Mouse (Mus musculus) E14TG2a.4 (cell line): ENCODE measurements around the gene Nbl1.

Source experiments
- H3K27me3 ChIP-seq: 2 replicates; pipeline ENCODE4 v1.6.1; 2014; ENCODE audit warnings: low read length, control low read depth; ENCODE audit not compliant: insufficient read depth
- H3K36me3 ChIP-seq: 2 replicates; pipeline ENCODE4 v1.6.1; 2014; ENCODE audit warnings: low read length, control low read depth; ENCODE audit not compliant: insufficient read depth
- H3K4me1 ChIP-seq: replicated peaks from 2 replicates; pipeline ENCODE4 v1.6.1; 2014; ENCODE audit warnings: low read depth, low read length, control low read depth
- H3K4me3 ChIP-seq: replicated peaks from 2 replicates; pipeline ENCODE4 v1.5.1; 2014; ENCODE audit warnings: mild to moderate bottlenecking, low read length
- H3K9me3 ChIP-seq: 2 replicates; pipeline ENCODE4 v1.6.1; 2014; ENCODE audit warnings: low read length, control low read depth
- CTCF ChIP-seq: conservative IDR thresholded peaks from 2 replicates; pipeline ENCODE4 v1.5.1; 2014; ENCODE audit warnings: low read length
- NANOG ChIP-seq: IDR thresholded peaks from 2 replicates; pipeline ENCODE4 v1.6.1; 2014; ENCODE audit warnings: borderline replicate concordance, low read length, mixed read lengths
- POU5F1 ChIP-seq: IDR thresholded peaks from 2 replicates; pipeline ENCODE4 v1.6.1; 2014; ENCODE audit warnings: low read length, borderline replicate concordance

Nbl1 gene

DNA sequence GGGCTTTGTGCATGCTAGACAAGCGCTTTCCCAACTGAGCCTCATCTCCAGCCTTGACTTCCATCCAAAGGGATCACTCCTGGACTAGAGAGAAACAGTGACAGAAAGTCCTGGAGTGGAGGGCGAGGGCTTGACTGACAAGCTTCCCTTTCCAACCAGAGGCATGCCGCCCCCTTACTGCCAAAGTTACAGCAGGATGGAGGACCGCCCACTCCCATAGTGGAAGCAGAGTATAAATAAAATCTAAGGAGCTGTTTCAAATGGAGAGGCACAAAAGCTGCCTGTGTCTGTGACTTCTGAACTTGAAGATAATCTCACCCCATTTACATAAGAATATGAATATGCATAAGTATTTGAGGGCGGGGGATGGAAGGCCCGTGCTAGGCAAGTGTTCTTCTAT is 44.3 kb downstream of the Nbl1 start:
- Histone ChIP-seq H3K4me1 (peaks cover 9% of the 10 kb centered on the region; the same call in 1 of the 2 replicates), H3K27me3 (0 out of 2 replicates have a peak, but pooled peaks cover 2% of the 10 kb centered on the region)
- TF ChIP-seq CTCF, result no peak
- TF ChIP-seq POU5F1, result no peak
- TF ChIP-seq NANOG, result no peak

DNA sequence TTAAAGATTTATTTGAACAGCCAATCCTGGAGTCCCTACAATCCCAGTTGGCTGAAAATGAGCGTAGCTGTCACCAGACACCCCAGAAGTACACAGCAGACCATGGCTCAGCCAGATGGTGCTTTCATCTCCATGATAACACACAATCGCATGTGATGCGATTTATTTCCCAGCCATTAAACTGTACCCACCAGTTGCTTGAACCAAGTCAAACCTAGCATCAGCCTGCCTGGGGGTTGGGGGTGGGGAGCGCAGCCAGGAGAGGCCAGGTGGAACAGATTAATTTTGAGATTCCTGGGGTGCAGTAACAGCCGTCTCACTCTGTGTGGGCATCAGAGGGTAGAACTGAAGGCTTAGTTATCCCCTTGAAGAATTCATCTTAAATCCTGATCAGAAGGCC is 46.4 kb downstream of the Nbl1 start:
- H3K4me3 ChIP-seq, result no peak overlapping the region
- H3K36me3 ChIP-seq, result no peaks in the 10 kb centered on the region
- H3K4me1 ChIP-seq, result no peaks in the 10 kb centered on the region
- H3K27me3 ChIP-seq, result 0 out of 2 replicates have a peak, but pooled peaks cover 2% of the 10 kb centered on the region
- TF ChIP-seq NANOG (no peak), CTCF (no peak)
- peaks cover 8% of the 10 kb centered on the region for H3K9me3 ChIP-seq

More for the DNA sequence above, 44.3 kb downstream of the Nbl1 start:
- no peaks in the 10 kb centered on the region for H3K36me3 ChIP-seq
- H3K4me3 ChIP-seq, result no peak overlapping the region
- H3K9me3 ChIP-seq, result peaks cover 8% of the 10 kb centered on the region

DNA sequence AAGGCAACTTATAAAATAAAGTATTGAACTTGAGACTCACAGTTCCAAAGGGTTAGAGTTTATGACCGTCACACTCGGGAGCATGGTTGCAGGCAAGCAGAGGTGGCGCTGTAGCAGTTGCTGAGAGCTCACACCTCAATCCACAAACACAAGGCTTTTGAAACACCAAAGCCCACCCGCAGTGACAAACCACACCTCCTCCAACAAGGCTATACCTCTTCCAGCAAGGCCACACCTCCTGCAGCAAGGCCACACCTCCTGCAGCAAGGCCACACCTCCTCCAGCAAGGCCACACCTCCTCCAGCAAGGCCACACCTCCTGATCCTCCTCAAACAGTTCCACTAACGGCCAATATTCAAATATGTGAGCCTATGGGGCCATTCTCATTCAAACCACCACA is 48.2 kb downstream of the Nbl1 start:
- H3K4me1 ChIP-seq, result peaks cover 4% of the 10 kb centered on the region; the same call in 1 of the 2 replicates
- peaks cover 5% of the 10 kb centered on the region; the same call in 1 of the 2 replicates for H3K27me3 ChIP-seq
- H3K4me3 ChIP-seq, result no peak overlapping the region
- no peaks in the 10 kb centered on the region for H3K36me3 ChIP-seq
- H3K9me3 ChIP-seq, result peaks cover 8% of the 10 kb centered on the region
- TF ChIP-seq CTCF (no peak), NANOG (no peak), POU5F1 (no peak)

DNA sequence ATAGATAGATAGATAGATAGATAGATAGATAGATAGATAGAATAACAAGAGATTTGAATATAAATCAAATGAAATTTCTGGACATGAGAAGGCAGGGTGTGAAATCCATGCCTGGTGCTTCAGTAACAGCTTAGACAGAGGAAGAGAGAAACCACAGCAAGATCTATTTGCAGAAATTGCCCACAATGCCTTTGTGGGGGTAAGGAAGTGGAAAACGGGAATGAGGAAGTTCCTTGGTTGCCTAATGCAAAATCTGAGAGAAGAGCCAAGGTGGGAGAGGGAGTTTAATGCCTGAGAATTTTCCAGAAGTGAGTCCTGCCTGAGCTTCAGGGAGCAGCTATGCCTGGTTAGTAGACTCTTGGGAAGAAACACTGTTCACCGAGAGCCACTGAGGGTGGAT is 49.2 kb downstream of the Nbl1 start:
- H3K27me3 ChIP-seq, result peaks cover 8% of the 10 kb centered on the region; the same call in 1 of the 2 replicates
- no peaks in the 10 kb centered on the region for H3K36me3 ChIP-seq
- H3K9me3 ChIP-seq, result peaks cover 8% of the 10 kb centered on the region
- H3K4me1 ChIP-seq, result peaks cover 4% of the 10 kb centered on the region; the same call in 1 of the 2 replicates
- H3K4me3 ChIP-seq, result no peak overlapping the region
- no peak for TF ChIP-seq NANOG

DNA sequence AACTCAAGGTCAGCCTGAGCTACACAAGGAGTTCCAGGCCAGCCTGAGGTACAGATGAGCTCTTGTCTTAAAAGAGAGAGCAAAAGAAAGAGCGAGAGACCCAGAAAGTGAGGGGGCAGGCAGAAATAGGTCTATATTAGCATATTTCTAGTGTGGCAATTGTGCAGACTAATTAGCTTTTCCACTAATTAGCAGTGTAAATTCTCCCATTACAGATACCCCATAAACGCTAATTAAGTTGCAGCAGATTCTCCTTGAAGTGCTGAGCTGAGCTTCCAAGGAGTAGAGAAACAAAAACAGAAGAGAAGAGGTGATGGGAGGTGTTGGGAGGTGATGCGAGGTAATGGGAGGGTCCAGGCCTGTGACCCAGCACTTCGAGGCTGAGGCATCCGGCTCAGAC is 50.2 kb downstream of the Nbl1 start:
- Histone ChIP-seq H3K36me3 (no peaks in the 10 kb centered on the region), H3K4me1 (peaks cover 4% of the 10 kb centered on the region; the same call in 1 of the 2 replicates), H3K27me3 (peaks cover 8% of the 10 kb centered on the region; the same call in 1 of the 2 replicates), H3K9me3 (peaks cover 8% of the 10 kb centered on the region), H3K4me3 (no peak overlapping the region)
- TF ChIP-seq CTCF (no peak), NANOG (no peak), POU5F1 (no peak)

DNA sequence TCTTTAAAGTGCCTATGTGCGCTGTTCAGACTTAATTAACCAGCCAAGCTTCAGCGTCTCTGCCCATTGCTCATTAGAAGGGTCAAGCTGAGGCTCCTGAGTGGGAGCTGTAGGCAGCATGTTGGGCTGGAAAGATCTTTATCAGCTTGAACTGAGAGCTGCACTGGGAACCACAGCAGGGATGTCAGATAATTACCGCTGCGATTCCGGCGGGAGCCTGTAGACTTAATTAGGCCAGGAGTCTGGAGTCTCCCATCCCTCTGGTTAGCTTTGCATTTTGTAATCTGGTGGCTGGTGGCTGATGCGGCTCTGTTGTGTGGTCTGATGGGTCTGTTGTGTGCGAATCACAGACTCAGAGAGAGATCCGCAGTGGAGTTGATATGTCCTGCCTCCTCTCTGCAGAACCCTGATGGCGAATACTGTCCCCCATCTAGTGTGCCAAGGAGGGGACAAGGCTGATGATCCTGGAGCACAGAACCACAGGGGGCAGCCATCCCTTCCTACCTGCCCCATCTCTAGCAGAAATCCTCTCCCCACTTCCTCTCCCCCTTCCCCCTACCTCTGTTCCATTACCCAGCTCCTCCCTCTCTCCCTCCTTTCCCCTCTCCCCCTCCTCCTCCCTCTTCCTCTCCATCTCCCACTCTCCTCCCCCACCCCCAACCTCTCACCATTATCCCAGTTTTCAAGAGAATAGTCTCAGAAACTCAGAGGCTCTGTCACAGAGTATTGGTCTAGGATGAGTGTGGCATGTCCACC is 52.5 kb downstream of the Nbl1 start:
- Histone ChIP-seq H3K4me3 (no peak overlapping the region), H3K36me3 (0 out of 2 replicates have a peak, but pooled peaks cover 5% of the 10 kb centered on the region), H3K4me1 (peaks cover 4% of the 10 kb centered on the region; the same call in 1 of the 2 replicates), H3K9me3 (peaks cover 17% of the 10 kb centered on the region), H3K27me3 (peaks cover 8% of the 10 kb centered on the region; the same call in 1 of the 2 replicates)
- TF ChIP-seq CTCF, result no peak
- no peak for TF ChIP-seq POU5F1
- no peak for TF ChIP-seq NANOG

DNA sequence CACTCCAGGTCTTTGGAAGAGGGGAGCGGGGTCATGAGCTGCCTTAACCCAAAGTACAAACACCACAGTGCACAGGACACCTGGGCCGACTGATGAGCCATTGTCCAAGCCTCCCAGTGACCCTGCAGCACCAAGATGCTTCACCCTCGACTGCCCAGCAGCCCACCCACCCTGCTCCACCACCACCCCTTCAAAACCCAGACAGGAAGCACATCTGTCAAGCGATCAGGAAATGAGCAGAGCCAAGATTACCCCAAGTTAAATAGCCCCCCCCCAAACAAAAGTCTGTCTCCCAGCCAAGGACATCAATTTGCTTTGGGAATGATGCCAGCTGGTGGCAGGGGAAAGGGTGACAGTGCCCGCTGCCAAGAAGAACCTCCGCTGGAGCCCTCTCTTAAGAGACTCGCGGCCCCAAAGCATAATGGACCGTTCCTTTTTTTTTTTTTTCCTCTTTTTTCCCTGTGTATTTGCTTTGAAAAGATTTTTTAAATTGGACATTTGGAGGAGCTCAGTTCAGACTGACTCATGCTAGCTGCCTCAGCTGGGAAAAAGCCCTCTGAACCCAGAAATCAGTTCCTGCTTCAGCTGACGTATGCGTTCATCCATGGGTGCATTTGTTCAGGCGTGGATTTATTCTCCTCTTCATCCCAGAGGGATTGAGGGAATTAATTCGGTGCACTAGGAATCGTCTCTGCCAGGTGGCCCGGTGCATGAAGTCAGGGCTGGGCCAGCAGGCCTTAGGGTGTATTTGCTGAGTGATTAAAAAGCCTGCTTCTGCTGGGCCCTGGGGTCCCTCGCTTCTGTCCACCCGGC is 54.8 kb downstream of the Nbl1 start:
- no peak for TF ChIP-seq CTCF
- peaks cover 9% of the 10 kb centered on the region for H3K9me3 ChIP-seq
- 0 out of 2 replicates have a peak, but pooled peaks cover 5% of the 10 kb centered on the region for H3K36me3 ChIP-seq
- peaks cover 8% of the 10 kb centered on the region; the same call in 1 of the 2 replicates for H3K27me3 ChIP-seq
- no peak overlapping the region for H3K4me3 ChIP-seq
- H3K4me1 ChIP-seq, result peaks cover 10% of the 10 kb centered on the region; the same call in 1 of the 2 replicates

DNA sequence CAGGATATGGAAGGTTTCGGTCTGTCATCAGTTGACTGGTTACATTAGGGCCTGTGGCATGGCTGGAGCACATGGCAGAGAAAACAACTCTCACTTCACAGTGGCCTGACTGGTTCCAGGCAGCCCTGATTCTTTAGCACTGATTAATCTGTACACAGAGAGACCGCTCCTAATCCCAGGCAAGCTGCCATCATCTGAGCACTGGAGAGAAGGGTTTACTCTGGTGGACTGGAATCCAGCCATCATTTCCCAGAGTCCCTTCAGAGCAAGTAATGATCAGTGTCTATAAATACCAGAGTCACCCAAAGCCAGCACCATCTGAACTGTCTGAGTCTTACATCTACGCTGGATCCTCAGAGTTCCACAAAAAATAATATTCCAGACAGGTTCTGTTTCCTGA is 57.0 kb downstream of the Nbl1 start:
- peaks cover 8% of the 10 kb centered on the region; the same call in 1 of the 2 replicates for H3K27me3 ChIP-seq
- no peak overlapping the region for H3K4me3 ChIP-seq
- H3K9me3 ChIP-seq, result peaks cover 9% of the 10 kb centered on the region
- no peak for TF ChIP-seq POU5F1
- no peak for TF ChIP-seq CTCF
- TF ChIP-seq NANOG, result no peak
- H3K4me1 ChIP-seq, result peaks cover 29% of the 10 kb centered on the region
- H3K36me3 ChIP-seq, result 0 out of 2 replicates have a peak, but pooled peaks cover 5% of the 10 kb centered on the region

DNA sequence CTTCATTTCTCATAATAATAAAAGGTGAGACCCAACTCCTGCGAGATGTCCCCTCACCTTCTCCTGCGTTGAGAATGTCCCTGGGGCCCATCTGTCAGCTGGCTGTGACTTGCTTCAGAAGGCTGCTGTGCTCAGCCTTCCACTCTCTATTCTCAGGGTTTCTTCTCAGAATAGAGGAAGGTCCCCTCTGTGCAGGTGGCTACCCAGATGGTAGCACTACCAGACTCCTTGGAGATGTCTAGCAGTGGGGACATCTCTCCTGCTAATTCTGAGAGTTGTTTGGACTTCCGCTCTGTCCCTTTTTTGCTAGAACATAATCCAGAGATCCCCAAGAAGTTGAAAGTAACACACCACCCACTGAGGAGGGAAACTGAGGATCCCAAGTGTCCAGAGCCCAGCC is 57.9 kb downstream of the Nbl1 start:
- peaks cover 9% of the 10 kb centered on the region; the same call in 1 of the 2 replicates for H3K36me3 ChIP-seq
- H3K4me1 ChIP-seq, result peaks cover 27% of the 10 kb centered on the region
- TF ChIP-seq POU5F1 (no peak), CTCF (no peak), NANOG (no peak)
- H3K9me3 ChIP-seq, result peaks cover 9% of the 10 kb centered on the region
- peaks cover 3% of the 10 kb centered on the region; the same call in 1 of the 2 replicates for H3K27me3 ChIP-seq
- H3K4me3 ChIP-seq, result no peak overlapping the region
